Mouse (Mus musculus) megakaryocyte, embryonic 14.5 days (primary cell): ENCODE results near the gene Hmgcs2.

ENCODE experiments used
- FLI1 ChIP-seq: IDR thresholded peaks from 2 replicates; pipeline ENCODE4 v1.6.1; 2012; ENCODE audit warnings: low read length, inconsistent platforms, mixed read lengths
- GATA1 ChIP-seq: IDR thresholded peaks from 3 replicates; pipeline ENCODE4 v1.6.1; 2012; ENCODE audit warnings: mixed read lengths, low read length, inconsistent platforms, borderline replicate concordance

DNA sequence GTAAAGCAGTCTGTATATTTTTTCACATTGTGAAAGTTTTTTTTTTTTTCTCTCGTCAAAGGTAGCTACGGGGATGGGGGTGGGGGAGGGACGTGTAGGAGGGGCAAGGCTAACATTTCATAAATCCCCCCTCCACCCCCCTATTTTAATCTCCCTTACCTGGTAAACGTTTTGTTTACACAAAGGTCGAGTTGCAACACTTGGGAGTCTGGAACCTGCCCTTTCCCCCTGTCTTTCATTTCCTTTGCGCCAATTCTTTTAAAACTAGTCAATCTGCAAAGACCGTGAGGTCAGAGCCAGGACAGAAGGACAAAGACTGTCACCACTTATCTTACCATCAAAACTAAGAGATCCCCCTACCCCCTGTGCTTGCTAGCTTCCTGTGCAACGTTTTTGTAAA is 34.3 kb upstream of the Hmgcs2 start:
- no peak for TF ChIP-seq GATA1
- no peak for TF ChIP-seq FLI1
